Mouse (Mus musculus) liver, postnatal 0 days (tissue): ENCODE results near the gene Rd3l.

Experiments used
- CTCF ChIP-seq: sonication (generic); IDR thresholded peaks from 2 replicates; pipeline ENCODE4 v1.5.1; 2016; ENCODE audit warnings: antibody characterized with exemption, low read depth
- EP300 ChIP-seq: IDR thresholded peaks from 2 replicates; pipeline ENCODE4 v1.6.1; 2016; ENCODE audit warnings: antibody characterized with exemption, low read depth, mild to moderate bottlenecking

- TF ChIP-seq CTCF (no peak), EP300 (no peak)
Measured at GRCm38 (mm10) chr12:111970085-111970484, 11.0 kb downstream of the Rd3l start.
